Mouse (Mus musculus) kidney, postnatal 0 days (tissue): ENCODE measurements around the gene Crtac1. TPM values are rescaled to one million over a fixed set of nuclear protein-coding genes. Genes with fewer than 3 reads are reported as not detected.
A peak's percentile ranks its signal among the peaks of the same experiment; 100 is the strongest.

Source experiments
- ATAC-seq: fragments of 200-750 bp; cut with Nextera tagmentation; replicated peaks from 2 replicates; pipeline ENCODE4 v1.8.0; 2017; ENCODE audit warnings: low read depth, moderate number of reproducible peaks, moderate TSS enrichment, moderate library complexity; ENCODE audit not compliant: low FRiP score
- DNase-seq: peaks from one replicate; pipeline ENCODE4 v3.0.0-alpha.2; 2016; ENCODE audit warnings: low spot score
- H3K27ac ChIP-seq: fragments of 300-500 bp; sonication (generic); 2 replicates; pipeline ENCODE4 v1.5.1; 2014; ENCODE audit warnings: mild to moderate bottlenecking
- H3K27me3 ChIP-seq: fragments of 300-500 bp; sonication (generic); 2 replicates; pipeline ENCODE4 v1.6.1; 2014; ENCODE audit warnings: low read length, mixed read lengths; ENCODE audit not compliant: insufficient read depth
- H3K36me3 ChIP-seq: fragments of 300-500 bp; sonication (generic); 2 replicates; pipeline ENCODE4 v1.6.1; 2014; ENCODE audit warnings: low read length, mixed read lengths; ENCODE audit not compliant: insufficient read depth
- H3K4me1 ChIP-seq: fragments of 300-500 bp; sonication (generic); replicated peaks from 2 replicates; pipeline ENCODE4 v1.6.1; 2014; ENCODE audit warnings: antibody characterized with exemption, low read length, mixed read lengths; ENCODE audit not compliant: insufficient read depth
- H3K4me2 ChIP-seq: fragments of 300-500 bp; sonication (generic); 2 replicates; pipeline ENCODE4 v1.6.1; 2014; ENCODE audit warnings: mild to moderate bottlenecking, low read length, moderate library complexity, mixed read lengths
- H3K4me3 ChIP-seq: fragments of 300-500 bp; sonication (generic); replicated peaks from 2 replicates; pipeline ENCODE4 v1.5.1; 2014; ENCODE audit warnings: low read depth, low read length
- H3K9ac ChIP-seq: fragments of 300-500 bp; sonication (generic); 2 replicates; pipeline ENCODE4 v1.6.1; 2014; ENCODE audit warnings: low read depth, low read length
- H3K9me3 ChIP-seq: fragments of 300-500 bp; sonication (generic); replicated peaks from 2 replicates; pipeline ENCODE4 v1.6.1; 2016; ENCODE audit warnings: low read length, inconsistent platforms, mixed read lengths
- CTCF ChIP-seq: IDR thresholded peaks from 2 replicates; pipeline ENCODE4 v1.5.1; 2016; ENCODE audit warnings: antibody characterized with exemption, low read depth, mild to moderate bottlenecking, moderate library complexity
- WGBS: fragments of 180-500 bp; shearing (Covaris S2); extraction: QIAGEN DNeasy Blood & Tissue Kit; methylation state at CpG from one replicate; pipeline ENCODE4 v1.1.7; 2014; 5-methylcytosine and 5-hydroxymethylcytosine counted together
- polyA plus RNA-seq: library from polyadenylated mRNA; unstranded; fragments of >200 nt; fragmentation: Nextera tagmentation; extraction: Ambion mirVana; gene quantifications from 2 replicates; pipeline ENCODE4 v1.2.1, GENCODE M21; 2015

Gene Crtac1
- 2.6 and 3.5 TPM in 2 replicates for polyA plus RNA-seq

DNA sequence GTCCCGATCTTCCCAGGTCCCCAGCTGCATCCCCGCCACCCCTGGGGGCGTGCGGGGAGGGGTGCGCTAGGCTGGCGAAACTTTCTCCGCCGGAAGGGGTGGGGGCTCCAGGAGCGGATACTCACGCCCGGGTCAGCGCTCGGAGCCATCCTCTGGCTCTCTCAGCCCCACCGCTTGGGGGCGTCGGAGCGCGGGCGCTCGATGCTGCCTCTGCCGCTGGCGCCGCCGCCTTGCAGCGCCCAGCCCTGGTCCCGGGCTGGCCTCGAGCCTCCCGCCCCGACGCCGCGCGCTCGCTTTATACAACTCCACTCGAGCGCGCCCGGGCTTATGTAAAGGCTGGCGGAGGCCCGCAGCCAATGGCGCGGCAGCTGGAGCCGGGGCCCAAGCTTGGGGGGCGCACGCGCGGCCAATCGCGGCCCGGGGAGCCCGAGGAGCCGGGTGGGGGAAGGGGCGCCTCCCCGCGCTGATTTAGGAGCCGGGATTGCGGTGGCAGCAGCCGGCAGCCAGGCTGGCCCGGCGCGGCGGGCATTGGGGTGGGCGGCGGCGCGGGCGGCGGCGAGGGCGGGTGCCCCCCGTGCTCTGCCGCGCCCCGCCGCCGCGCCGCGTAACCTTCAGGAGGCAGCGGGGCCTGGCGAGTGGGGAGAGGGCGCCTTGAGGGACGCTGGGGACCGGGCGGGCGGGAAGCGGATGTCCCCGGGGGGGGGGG, at the start of gene Crtac1:
Gene Crtac1 (minus strand): TSS at position 299 of the 706 bp plus-strand sequence.
- DNase-seq (peak; percentile 67), ATAC-seq (peak; percentile 71)
- WGBS: 2% methylated on average over 72 of the region's 88 CpGs
- TF ChIP-seq CTCF: peak; percentile 36
- H3K4me2 ChIP-seq: peak within 1 kb of the TSS; percentile 90
- H3K27ac ChIP-seq: no peak within 1 kb of the TSS
- peak within 1 kb of the TSS; percentile 52 for H3K4me3 ChIP-seq
- H3K4me1 ChIP-seq: peaks cover 5% of the 10 kb centered on the region
- H3K27me3 ChIP-seq: peaks cover 29% of the 10 kb centered on the region
- H3K9ac ChIP-seq: peak within 1 kb of the TSS; percentile 46; the same call in 1 of the 2 replicates
- no peaks in the 10 kb centered on the region for H3K36me3 ChIP-seq
- no peaks in the 10 kb centered on the region for H3K9me3 ChIP-seq

DNA sequence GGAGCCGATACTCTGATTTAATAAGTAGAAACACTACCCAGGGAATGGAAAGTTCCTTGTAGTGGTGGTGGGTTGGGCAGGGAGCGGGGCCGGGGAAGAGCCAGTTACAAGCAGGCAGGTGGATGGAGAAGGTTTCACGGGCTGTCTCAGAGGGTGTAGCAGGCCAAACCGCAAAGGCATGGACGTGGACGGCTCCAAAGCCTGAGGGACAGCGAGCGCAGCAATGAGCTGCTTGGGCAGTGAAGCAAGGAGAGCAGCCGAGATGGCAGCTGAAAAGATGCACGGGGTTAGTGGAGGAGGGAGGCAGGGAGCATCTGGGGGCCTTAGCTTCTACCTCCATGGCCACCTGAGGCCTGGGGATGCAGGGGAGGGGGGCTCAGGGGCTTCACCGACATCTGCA, 46.7 kb upstream of the Crtac1 start:
- no peaks in the 10 kb centered on the region for H3K27me3 ChIP-seq
- no peak for TF ChIP-seq CTCF
- H3K9ac ChIP-seq: no peak overlapping the region

DNA sequence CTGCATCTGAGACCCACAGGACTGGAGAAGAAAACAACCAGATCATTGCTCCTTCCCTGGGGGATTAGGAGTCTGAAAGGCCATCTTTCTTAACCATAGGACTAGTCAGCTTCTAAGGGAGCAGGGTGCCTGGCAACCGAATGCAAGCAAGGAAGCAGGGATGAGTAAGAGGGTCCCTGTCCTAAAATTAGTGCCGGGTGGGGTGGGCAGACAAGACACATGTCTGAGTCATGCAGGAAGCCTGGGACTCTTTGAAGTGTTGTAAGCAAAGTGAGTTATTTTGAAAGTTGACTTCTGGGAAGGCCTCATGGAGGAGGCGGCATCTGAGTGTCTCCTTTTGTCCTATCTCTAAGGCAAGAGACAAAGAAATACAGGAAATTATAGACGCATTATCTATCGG, 46.2 kb upstream of the Crtac1 start:
- Histone ChIP-seq H3K9ac (no peak overlapping the region), H3K4me2 (no peak overlapping the region), H3K4me1 (no peaks in the 10 kb centered on the region), H3K9me3 (no peaks in the 10 kb centered on the region), H3K27ac (no peak overlapping the region), H3K27me3 (no peaks in the 10 kb centered on the region), H3K36me3 (no peaks in the 10 kb centered on the region), H3K4me3 (no peak overlapping the region)
- 66% methylated on average over 5 of the region's 5 CpGs for WGBS
- no peak for TF ChIP-seq CTCF
- ATAC-seq (no peak), DNase-seq (no peak)

More for the DNA sequence above, 46.7 kb upstream of the Crtac1 start:
- ATAC-seq (no peak), DNase-seq (peak; percentile 9)
- no peaks in the 10 kb centered on the region for H3K9me3 ChIP-seq
- no peak overlapping the region for H3K4me2 ChIP-seq
- WGBS: 36% methylated on average over 12 of the region's 12 CpGs
- no peak overlapping the region for H3K4me3 ChIP-seq
- no peak overlapping the region for H3K27ac ChIP-seq
- H3K4me1 ChIP-seq: no peaks in the 10 kb centered on the region
- no peaks in the 10 kb centered on the region for H3K36me3 ChIP-seq

DNA sequence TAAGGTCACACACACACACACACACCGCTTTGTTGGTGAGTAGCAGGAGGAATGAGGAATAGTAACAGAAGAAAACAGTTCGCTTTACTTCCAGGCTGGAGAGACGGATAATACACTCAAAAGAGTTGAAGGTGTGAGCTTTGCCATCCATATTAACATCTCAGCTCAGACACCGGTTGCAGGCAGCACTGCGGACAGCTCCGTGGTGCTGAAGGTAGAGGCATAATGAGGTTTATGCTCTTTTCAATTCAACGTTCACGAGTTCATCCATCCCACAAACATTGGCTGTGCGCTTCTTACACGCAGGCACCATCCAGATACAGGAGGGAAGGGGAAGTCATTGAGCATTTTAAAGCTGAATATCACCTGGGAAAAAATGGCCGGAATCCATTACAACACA, 41.2 kb upstream of the Crtac1 start:
- no peak overlapping the region for H3K4me3 ChIP-seq
- H3K27me3 ChIP-seq: no peaks in the 10 kb centered on the region
- H3K9ac ChIP-seq: no peak overlapping the region
- ATAC-seq (no peak), DNase-seq (peak; percentile 66)
- H3K4me1 ChIP-seq: no peaks in the 10 kb centered on the region
- no peak for TF ChIP-seq CTCF
- H3K9me3 ChIP-seq: no peaks in the 10 kb centered on the region
- no peaks in the 10 kb centered on the region for H3K36me3 ChIP-seq
- H3K27ac ChIP-seq: no peak overlapping the region
- 26% methylated on average over 11 of the region's 11 CpGs for WGBS
- H3K4me2 ChIP-seq: no peak overlapping the region

DNA sequence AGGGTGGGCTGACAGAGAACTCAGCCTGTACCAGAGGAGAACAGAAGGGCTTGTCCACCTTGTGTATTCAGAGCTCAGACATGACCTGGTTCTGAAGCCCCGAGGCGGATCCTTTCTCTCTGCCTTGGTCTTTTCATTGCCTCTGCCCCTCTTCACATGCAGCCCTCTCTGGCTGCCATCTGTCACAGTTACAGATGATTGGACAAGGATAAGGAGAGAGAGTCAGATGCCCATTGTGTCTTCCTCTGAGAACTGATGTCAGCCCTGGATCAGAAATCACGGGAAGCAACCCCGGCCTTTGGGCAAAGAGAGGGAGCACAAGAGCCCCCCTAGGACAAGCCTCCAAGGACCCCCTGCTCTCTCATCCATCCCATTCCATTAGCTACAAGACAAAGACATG, 40.0 kb upstream of the Crtac1 start:
- no peak for TF ChIP-seq CTCF
- Histone ChIP-seq H3K36me3 (no peaks in the 10 kb centered on the region), H3K27ac (no peak overlapping the region), H3K9me3 (no peaks in the 10 kb centered on the region), H3K27me3 (no peaks in the 10 kb centered on the region), H3K4me1 (no peaks in the 10 kb centered on the region), H3K4me2 (no peak overlapping the region), H3K9ac (no peak overlapping the region), H3K4me3 (no peak overlapping the region)
- ATAC-seq (no peak), DNase-seq (no peak)
- 91% methylated on average over 4 of the region's 4 CpGs for WGBS

DNA sequence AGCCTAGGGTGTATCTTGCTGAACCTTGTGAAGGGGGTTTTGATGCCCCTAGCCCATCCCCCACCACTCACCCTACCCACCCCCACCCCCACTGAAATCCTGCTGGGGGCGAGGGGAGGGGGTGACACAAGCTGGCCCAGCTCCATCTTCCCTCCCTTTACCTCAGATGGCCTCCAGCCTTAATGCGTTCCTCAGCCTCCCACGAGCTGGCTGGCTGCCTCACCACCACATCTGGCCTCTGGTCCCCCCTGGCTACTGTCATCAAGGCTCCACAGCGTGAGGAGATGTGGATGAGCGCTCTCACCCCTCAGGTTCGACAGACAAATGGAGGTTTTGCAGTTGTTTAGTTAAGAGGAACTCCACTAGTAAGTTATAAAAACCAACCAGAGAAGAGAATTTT, 30.3 kb upstream of the Crtac1 start:
- no peak for DNase-seq
- 15% methylated on average over 6 of the region's 6 CpGs for WGBS

More for the DNA sequence above, 30.3 kb upstream of the Crtac1 start:
- ATAC-seq: no peak
- Histone ChIP-seq H3K9ac (no peak overlapping the region), H3K27me3 (no peaks in the 10 kb centered on the region), H3K4me3 (no peak overlapping the region), H3K4me1 (no peaks in the 10 kb centered on the region), H3K9me3 (no peaks in the 10 kb centered on the region), H3K4me2 (no peak overlapping the region), H3K36me3 (no peaks in the 10 kb centered on the region), H3K27ac (no peak overlapping the region)
- TF ChIP-seq CTCF: no peak
